Mouse (Mus musculus): Measurements from ENCODE around the gene Dse.
A peak's percentile ranks its signal among the peaks of the same experiment; 100 is the strongest.

The Dse gene

DNA sequence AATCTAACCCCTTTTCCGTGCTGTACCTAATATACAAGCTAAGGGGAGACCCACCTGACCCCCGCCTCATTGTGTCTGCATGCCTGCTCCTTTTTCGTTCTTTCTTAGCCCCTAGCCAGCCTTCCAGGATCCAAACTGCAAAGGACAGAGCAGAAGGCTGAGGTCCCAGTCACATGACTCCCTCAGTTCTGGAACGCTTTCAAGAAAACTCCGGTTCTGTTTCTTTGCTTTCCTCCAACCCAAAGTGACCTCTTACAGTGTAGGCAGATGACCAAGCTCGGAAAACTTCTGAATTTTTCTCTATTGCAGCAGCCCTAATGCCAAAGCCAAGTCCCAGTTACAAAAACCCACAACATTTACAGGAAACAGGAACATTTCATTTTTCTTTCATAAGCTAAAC, 79.1 kb downstream of the Dse start:
- no peak for DNase-seq (ENCODE audit: low spot score in 2 of 2)

DNA sequence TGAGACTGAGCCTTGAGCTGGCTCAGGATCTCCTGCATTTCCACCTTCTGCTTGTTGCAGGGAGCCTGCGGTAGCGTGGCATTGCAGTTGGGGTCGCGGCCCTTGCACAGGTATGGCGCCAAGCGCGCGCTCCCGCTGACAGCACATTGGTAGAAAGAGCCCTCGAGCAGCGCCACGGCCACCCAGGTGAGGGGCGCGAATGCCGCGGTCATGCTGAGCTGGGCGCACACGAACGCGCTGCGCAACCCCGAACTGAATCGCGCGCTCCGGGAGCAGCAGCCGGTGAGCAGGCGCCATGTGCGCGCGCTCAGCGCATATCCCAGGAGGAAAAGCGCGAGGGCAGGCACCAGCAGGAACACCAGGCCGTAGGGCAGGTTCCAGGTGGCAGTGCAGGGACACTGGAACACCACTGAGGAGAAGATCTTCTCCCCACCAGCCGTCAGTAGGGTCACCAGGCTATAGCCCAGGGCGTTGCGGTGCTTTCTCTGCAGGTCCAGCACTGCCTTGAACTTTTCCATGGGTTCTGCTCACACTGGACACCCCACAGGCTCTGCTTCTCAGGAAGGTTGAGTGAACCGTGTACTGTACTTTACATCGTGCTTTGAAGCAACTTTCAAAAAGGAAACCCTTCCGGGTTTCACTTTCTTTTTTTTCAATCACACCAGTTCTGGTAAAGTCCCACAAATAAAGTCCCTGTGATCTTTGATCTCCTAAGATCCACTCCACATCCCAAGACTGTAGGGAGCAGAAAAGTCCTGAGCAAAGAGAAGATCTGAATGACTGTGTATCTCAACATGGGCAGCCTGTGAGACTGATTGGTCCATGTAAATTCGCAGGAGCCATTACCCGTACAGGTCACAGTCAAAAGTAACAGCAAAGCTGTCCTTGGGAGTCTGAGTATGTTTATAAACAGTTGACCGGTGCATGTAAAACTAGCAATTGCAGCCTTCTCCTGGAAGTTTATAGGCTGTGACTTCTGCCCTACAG, 79.8 kb downstream of the Dse start, which contains the start of gene Calhm6:
Gene Calhm6, minus strand, starts transcription at position 593 of the 987 bp plus-strand sequence.
- peak; percentile 14 to 41 for DNase-seq (ENCODE audit: low spot score in 2 of 2)

DNA sequence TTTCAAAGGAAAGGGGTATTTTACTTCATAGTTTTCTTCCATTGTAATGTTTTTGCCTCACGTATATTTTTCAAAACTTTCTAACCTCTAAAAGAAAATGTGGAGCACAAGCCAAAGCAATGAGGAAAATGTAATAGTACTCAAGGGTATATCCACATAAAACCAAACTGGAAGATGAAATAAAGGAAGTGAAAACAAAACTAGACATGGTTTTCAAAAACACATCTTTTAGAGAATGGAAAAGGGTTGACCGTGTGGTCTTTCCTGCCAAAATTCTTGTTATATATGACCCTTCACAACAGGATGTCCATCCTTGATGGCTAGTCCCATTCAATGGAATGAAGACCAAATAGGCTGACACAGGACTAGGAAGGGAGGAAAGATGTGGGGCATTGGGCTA, 89.1 kb downstream of the Dse start:
- DNase-seq (ENCODE audit: low spot score in 2 of 2): no peak

DNA sequence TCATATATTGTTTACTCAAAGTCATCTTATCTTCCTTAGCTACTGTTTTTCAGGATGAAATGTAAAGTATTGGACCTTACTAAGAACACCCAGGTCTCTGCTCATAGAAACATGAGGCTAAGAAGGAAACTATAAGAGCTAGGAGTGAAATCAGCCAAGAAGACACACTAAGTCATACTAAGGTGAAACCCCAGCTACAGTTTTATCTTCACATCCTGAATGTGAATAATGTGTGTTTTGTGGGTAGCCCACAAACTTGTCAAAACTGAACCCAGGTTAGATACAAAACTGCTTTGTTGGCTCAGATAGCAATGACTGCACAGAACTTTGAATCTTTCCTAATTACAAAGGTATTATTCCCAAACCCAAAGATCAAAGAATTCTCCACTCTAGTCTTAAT, 89.7 kb downstream of the Dse start:
- no peak for DNase-seq (ENCODE audit: low spot score in 2 of 2)

DNA sequence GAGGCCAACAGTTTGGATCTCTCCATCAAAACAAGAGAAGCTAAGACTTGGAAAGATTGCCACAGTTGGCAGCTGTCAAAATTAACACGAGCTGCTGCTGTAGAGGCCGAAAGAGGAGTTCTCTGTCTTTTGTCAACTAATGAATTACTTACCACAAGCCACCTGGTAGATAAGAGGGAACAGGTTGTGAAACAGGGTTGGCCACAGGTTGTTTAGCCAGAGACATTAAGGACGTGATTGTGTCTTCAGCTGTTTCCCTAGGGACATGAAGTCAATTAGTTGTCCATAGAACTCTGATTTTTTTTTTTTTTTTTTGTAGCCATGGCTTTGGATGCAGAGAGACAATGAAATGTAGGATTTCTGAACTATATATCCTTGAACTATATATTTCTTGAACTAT, 90.4 kb downstream of the Dse start:
- DNase-seq (ENCODE audit: low spot score in 2 of 2): no peak

DNA sequence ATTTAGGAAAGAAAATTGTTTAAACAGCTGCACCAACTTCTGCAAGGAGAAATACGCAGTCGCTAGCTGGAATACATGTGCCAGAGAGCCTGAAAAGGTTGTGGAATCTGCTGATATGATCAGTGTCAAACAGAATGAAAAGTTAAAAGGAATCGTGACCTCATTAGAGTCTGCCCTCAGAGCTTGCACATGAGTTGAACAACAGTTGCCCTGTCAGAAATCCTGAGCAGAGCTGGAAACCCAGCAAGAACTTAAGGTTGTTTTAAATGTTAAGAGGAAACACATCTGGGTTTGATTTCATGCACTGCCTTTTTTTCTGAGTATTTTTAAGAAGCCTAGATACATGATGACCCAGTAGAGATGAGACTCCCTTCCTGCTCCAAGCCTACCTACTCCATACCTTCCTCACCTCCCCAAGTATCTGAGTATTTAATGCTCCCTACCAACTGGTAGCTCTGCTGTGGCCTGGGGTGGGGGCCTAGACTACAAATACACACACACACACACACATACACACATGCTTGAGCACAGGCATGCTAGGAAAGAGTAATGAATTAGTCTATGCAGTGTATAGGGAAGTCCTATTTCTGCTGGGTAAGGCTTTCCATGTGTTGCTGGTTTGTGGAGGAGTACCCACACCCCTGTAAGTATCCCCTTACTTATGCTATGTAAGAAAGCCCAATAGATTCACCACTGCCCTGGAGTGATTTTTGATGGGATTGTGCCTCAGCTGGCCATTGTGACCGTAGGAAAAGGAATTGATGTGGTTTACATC, 95.4 kb downstream of the Dse start:
- no peak for DNase-seq (ENCODE audit: low spot score in 2 of 2)

DNA sequence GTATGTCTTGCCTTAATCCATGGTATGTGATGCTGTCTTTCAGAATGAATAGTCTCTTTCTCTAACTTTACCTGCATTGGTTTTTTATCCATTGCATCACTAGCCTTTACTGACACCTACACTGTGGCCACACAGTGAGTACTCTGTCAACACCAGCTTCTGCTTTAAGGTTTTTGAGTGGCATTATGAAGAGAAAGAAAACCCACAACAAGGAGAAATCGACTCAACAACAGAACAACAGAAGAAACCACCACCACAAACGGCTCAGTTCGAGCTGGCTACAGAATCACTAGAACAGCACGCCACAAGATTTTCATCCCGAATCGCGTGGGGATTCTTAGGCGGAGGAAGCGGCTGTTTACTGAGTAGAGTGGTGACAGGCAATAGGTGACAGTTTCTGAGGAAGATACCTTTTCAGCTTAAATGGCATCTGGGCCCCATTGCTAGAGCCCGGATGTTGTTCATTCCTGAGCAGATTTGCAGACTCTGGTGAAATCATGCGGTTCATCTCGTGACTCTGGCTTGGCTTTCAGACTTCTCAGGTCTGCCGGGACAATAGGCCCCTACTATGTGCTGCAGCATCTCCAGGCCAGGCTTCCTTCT, 96.6 kb downstream of the Dse start:
- DNase-seq (ENCODE audit: low spot score in 2 of 2): no peak
